Mouse (Mus musculus) frontal cortex, postnatal 36 days (tissue): ENCODE results near the gene Exoc1.

ENCODE experiments used
- DNase-seq, 2 experiments: peaks; one replicate each; pipeline ENCODE4 v3.0.0; 2022; ENCODE audit warnings: low spot score in 2 of 2

The Exoc1 gene

DNA sequence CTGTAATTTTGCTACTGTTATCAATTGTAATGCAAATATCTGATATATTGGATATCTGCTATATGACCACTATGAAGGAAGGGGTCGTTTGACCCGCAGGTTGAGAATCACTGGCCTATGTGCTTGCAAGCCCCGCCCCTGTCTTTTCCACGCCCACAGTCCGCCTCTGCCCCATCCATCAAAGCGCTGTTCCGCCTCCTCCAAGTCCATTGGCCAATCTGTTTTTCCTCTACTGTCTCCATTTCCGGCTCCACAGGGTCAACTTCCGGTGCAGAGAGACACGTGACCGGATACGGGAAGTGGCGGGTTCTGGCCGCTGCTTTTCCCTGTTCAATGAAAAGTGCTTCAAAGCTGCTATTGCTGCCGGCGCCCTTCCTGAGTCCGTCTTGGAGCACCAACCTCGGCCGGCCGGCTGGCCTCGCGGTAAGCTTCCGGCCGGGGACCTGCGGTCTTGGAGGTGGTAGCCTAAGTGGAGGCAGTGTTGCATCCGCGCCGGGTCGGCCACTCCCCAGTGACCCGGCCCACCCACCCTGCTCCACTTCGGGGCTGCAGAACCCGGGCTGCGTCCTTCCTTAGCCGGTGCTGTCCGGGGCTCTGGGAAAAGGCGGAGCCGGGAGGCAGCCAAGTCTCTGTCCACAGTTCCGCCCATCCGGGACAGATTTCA lies at the start of gene Exoc1:
TSS of gene Exoc1 (plus strand) at position 272 of the 664 bp plus-strand sequence.
- DNase-seq, result peak; percentile 90 to 95

DNA sequence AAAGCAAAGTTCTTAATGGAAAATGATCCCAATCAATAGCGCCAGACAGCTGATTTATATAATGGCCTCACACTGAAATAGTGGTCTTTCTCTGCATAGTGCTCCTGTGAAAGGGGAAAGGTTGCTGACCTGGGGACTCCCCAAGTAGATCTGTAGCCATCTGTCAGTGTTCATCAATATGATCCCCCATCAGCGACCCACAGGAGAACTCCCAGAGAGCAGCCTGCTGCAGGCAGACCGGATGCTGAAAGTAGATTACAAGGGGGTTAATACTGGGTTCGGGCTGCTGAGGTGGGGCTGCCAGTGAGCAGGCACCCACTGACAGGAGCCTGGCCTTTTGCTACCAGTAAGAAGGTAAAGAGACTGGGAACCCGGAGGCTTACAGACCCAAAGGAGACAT lies 45.3 kb upstream of the Exoc1 start, which contains the start of gene Gm7271:
TSS of gene Gm7271 (plus strand) at position 230 of the 400 bp plus-strand sequence.
- DNase-seq, result no peak

DNA sequence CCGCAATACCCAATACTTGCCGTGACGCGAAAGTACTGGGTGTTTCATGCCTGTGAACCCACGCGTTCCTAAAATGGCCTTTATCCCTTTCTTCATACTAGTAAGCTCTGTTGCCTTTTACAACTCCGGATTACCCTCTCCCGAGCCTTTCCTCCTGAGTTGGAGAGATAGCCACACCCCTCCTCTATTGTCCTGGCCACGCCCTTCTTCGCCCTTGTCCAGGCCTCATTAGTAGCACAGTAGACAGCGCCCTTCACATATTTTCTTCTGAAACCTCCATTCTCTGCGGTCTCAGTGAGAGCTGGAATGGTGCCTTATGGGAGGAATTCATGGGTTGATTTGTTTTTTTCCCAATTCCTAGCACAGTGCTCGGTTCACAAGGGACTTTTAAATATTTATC lies 34.0 kb upstream of the Exoc1 start:
- DNase-seq, result no peak

DNA sequence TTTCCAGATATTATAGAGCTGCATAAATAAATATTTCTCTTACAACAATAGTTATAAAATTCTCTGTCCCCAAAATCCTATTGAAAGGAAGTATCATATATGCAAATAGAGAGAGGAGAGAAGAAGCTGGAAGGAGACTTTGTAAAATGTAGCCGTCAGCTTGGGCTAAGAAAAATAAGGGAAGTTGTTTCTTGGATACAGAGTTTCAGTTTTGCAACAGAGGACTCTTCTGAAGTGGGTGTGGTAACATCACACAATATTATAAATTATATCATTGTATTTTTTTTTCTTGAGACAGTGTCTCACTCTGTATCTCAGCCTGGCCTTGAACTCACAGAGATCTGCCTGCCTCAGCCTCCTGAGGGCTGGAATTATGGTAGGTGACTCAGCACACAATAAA lies 6.7 kb upstream of the Exoc1 start:
- DNase-seq, result no peak

DNA sequence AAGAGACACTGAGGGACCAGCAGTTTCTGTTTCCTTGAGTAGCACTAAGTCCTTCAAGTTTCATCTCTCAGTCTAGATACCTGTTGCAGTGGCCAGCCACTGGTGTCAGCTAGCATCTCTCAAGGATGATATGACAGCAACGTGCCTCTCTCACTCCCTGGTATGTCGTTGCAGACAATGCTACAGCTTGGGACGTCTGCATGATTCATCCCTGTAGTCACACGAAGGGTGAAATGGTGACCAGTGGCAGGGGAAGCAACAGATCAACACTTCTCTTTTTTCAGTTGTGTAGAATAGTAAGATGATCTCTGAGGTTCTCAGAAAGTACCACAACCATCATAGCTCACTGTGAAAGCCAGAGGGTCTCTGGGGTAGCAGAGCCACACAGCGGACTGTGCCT lies 4.5 kb upstream of the Exoc1 start:
- DNase-seq, result no peak

DNA sequence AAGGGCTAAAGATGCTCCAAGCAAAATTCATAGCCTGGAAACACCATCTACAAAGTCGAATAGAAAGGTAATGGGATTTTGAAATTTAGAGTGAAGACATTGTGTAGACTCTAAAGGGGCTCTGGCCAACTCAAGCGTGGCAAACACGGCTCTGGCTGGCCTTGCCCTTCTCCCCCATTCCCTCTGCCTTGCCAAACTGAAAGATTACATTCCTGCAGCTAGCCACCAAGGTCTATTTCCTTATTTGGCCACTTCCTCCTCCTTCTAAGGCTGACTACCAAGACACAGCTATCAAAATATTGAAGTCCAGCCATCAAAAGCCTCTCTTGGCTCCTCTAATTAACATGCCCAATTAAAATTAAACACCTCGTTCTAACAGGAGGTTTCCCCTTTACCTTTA lies 4.0 kb upstream of the Exoc1 start:
- DNase-seq, result no peak

DNA sequence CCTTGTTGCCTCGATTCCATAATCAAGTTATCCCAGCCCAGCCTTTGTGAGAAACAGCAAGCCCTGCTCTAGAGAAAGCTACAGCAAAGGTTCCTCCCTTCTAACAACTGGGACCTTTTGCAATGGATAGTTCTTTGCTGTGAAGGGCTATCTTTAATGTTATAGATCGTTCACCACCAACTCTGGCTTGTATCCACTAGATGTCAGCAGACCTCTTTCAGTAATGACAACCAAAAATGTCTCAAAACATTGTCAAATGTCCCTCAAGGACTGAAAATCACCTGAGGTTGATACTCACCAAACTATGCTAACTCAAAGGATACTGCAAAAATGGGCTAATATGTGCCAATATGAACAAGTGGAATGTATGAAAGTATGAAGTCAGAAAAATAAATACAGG lies 3.3 kb upstream of the Exoc1 start:
- no peak for DNase-seq

DNA sequence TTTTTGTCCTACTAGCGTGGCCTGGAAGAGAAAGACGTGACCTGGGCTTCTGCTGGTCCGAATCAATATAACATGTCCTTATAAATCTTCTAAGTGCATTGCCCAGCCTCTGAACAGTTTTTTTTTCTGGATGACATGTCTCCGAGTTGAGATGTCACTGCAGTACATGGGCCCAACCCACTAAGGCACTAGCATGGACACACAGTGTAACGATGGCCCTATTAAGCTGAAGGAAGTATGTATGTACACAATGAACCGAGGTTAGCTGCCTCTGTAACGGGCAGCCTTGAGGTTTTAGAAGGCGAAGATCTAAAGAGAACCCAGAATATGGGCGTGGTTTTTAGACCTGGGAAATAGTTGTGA lies 574 bp downstream of the Exoc1 start:
- no peak for DNase-seq

DNA sequence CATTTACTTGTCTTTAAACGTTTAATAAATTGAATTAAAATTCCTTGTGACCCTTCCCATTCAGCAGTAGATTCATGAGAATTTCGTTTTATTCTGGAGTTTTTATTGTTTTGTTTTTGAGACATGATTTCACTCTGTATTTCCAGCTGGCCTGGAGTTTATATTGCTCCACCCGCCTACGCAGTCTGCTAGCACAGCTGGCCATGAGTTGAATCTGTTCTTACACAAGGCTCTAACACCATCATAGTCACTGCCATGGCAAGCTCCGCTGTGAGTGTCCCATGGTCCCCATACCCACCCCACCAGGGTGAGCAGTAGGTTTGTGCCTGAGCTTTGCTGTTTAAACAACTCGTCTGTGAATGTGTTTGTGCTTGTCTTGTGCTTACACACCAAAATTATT lies 4.1 kb downstream of the Exoc1 start:
- DNase-seq, result no peak

DNA sequence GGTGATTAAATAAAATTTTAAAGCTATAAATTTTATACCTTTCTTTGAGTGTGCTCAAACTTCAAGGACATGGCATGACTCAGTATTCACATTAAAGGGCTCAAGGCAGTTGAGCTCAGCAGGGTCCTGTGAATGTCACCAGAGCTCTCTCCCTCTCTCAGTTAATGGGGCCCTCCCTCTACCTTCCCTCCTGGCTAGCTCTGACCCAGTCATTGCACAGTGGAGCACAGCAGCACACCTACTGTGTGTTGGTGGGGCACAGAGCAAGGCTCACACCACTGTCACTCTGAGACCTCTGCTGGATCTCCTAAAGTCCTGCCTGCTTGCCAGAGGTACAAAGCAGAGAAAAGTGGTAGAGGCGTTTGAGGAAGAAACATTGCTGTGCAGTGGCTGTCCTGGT lies 7.1 kb downstream of the Exoc1 start:
- no peak for DNase-seq

DNA sequence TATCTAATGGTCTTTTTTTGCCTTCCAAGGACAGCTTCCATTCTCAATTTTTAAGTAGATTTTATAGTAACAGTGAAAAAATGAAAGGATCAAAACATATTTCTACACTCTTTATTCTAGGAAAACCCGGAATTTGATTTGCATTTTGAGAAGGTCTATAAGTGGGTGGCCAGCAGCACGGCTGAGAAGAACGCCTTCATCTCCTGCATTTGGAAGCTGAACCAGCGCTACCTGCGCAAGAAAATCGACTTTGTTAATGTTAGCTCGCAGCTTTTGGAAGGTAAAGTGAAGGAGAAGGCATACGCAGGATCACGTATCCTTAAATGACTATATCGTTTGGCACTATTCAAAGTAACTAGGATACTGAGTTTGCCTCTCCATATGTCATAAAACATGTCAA lies 8.5 kb downstream of the Exoc1 start:
- peak in 1 of 2 experiments; percentile 33 for DNase-seq

DNA sequence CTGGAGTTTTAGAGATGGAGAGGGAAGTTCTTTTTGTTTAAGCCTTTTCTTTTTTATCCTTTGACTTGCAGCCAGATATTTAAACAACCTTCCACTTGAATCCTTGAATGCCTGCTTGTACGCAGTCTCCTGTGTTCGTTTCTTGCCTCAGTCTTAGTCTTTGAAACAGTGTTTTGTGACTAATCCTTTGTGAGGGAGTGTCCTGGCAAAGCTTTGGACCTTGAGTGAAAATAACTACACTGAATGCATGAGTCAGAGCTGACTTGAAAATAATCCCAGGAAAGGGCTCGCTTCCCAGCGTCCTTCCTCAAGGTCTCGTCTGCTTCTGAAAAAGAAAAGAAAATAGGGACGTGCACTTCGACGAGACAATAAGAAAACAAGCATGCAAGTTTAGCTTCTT lies 11.1 kb downstream of the Exoc1 start:
- peak; percentile 45 to 66 for DNase-seq

DNA sequence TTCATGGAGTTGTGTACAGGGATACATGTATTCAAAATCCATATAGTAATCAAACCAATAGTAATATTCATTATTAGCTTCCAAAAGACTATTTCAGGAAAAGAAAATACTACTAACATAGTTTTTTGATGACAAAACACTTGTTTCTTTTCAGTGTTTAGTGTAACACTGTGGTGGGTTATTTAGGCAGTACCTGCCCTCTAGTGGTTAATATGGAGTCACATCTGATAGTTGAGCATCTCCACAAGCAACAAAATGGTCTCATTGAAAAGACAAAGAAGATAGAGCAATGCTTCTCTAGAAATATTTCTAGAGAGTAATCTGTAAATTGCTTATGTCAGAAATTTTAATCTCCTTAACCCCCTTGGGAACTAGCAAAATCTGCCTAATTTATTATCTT lies 11.7 kb downstream of the Exoc1 start:
- DNase-seq, result no peak

DNA sequence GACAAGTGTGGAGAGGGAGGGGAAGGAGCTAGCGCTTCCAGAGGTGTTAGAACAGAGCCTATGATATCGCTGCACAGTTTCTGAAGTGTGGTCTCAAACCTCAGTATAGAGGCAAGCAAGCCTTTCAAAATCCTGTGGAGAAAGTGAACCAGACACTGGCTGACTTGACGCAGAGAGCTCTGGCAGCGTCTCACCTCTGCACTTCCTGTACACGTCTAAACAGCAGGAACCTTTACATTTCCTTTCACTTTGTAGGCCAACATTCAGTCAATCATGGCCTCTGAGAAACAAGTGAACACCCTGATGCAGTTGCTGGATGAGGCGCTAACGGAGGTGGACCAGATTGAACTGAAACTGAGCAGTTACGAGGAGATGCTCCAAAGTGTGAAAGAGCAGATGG lies 14.1 kb downstream of the Exoc1 start:
- no peak for DNase-seq

DNA sequence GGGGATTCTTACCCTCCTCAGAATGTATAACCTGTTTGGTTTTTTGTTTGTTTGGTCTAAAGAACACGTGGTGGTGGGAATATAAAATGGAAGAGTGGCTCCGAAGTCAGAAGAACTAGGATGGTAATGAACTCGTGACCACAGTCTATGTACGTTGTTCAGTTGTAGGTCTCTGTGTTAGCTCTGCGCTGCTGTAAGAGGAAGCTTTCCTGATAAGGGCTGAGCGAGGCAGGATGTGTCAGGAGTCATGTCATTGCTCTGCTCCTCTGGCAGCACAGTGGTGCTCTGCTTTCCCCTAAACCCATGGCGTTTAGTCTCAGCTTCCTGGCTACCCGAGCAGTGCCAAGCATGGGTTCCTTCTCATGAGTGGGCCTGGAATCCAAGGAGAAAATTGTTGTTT lies 21.3 kb downstream of the Exoc1 start:
- no peak for DNase-seq

DNA sequence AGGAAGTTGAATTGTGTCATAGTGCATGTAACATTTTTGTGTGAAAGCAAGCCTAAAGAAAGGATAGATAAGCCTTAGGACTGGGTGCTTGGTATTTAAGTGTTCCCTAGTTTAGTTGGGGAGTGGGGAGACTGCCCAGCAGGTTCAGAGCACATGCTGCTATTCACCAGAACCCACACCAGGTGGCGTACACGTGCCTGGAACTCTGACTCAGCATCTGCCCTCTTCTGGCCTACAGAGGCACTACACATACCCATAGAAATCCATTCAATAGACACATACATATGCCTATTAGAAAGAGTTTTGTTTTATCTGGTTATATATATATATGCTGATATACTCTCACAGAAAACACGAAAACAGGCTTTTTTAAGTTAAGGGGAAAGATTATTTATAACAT lies 36.2 kb downstream of the Exoc1 start:
- peak; percentile 54 to 73 for DNase-seq

DNA sequence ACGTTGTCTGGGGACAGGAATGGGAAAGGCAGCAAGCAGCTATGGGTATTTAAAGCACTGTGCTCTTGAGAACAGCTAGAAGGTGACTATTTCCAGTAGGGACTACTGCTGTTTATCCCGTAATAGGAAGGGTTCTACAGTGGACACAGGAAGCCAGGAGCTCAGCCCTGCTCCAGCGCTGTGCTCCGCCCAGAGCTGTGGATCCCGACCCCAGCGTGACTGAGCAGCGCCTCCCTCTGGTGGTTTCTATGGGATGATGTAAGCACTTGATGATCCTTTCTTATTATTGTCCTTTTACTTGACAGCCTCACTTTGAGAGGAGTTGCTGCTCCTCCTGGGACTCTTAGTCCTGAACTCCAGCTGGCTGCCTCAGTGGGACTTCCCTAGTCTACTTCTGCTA lies 45.1 kb downstream of the Exoc1 start:
- DNase-seq, result no peak

DNA sequence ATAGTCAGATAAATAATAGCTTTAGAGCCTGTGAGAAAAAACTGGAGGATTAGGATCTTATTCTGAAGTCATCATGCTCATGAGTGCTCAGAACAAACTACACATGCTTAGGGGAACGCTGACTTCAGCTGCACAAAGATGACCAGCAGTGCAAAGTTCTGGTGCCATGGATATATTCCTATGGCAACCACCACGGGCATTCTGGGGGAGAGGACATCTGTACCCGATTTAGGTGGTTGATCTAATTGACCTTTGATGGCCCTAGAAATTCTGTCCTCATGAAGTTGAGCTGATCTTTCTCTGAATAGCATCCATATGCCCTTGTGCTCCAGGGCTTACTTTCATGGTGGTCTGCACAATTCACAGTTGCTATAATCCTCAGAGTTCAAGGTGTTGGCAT lies 47.9 kb downstream of the Exoc1 start:
- DNase-seq, result no peak

DNA sequence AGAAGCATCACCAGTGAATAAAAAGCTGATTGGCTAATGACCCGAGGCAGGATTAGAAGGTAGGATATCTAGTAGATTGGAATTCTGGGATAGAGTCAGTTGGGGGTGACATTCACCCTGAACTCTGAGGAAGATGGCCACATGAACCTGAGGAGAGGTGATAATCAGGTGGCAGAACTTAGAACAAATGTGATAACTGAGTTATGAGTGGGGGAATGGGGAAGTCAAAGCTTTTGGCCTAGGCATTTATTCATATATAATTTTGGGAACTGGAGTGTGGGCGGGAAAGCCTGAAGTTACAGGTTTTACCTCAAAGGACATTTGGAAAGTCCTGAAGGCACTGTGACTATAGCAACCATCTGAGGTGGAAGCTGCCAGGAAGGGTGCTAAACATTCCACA lies 56.3 kb downstream of the Exoc1 start:
- no peak for DNase-seq

DNA sequence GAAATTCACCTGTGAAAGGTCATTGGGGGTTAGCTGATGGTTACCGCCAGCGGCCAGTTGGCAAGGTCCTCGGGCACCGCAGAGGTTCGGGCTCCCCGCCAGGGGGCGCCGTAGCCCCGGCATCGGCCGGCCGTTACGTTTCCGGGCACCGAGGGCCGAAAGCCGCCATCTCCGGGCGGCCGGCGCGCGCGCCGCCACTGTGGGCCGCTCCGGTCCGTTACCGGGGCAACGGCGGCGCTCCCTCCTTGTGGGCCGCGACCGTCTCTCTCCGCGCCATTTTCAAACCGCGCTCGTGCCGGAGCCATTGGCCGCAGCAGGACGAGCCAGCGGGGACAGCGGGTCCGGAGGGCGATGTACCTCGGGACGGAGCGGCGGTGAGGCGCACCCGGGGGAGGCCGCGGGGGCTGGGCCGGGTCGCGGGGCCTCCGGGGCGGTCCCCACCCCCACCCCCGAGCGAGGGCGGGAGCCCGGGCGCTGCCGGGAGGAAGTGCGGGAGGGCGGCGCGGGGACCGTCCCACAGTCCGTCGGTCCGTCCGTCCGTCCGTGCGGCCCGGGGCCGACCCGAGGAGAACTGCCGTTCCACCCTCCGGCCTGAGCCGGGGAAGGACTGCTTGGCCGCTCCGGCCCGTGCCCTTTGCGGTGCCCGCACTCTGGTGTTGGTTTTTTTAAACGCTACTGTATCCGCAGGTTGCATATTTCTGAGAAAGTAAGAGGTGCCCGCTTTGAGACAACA lies 59.6 kb downstream of the Exoc1 start, which contains the start of gene Cep135:
TSS of gene Cep135 (plus strand) at position 148 of the 733 bp plus-strand sequence.
- DNase-seq, result peak; percentile 77 to 78

DNA sequence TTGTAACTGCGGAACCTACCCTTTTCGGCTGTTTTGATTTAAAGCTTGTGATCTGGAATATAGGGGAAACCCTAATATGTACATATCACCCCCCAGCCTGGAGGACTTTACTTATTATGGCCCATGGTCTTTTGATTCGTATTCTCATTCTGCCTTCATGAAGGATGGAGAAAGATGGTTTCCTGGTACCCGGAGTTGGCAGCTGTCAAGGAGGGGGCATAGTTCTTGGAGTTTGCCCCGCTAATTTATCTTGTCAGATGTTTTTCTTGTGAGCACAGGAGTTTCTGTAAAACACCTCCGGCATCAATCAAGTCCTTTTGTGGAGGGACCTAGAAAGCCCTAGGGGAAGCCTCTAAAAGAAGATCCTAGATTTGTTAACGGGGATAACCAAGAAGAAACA lies 60.2 kb downstream of the Exoc1 start:
- no peak for DNase-seq

DNA sequence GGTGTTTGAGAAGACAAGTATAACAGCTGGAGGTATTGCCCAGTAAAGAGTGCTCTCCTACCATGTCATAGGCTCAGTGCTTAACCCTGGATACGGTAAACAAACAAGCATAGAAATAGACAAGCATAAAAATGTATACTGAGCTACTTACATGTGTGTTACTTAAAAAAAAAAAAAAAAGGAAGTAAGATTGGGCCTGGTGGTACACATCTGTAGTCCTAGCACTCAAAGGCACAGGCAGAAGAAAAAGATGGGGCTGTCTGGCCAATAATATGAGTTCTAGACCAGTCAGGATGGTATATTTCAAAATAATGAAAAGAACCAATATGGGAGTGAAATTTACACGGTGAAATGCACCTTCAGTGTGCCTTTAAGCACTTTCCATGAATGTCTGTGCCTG lies 60.9 kb downstream of the Exoc1 start:
- no peak for DNase-seq

DNA sequence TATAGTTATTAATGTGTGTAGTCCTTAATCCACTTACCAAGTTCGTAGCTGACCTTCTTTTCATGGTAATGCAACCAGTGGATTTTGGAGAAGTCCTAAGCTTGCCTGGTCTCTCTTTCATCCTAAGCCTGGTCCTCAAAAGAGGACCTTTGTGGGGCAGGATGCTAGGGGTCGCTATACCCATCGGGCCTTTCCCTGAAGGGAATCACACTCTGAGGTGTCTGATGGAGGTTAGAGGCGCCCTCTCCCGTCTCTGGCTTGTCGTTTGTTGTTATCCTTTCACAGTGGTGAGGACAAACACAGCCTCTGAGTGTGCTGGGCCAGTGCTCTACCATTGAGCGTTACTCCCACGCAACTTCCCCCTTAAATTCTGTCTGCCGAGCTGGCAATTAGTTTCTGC lies 62.8 kb downstream of the Exoc1 start:
- DNase-seq, result no peak
